Mouse (Mus musculus): ENCODE measurements around the gene Tmem232.

DNA sequence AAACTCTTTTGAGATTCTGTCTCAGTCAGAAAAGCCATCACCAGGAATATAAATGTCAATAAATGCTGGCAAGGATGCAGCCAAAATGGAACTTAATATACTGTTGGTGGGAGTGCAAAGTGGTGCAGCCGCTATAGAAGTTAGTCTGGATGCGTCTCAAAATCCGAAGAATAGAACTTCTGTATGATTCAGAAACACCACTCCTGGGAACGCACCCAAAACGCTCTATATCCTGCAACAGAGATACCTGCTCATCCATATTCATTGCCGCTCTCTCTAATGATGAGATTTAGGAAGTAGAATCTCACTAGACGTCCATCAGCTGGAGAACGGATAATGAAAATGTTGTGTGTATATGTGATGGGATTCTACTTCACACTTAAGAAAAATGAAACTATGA is 290.3 kb downstream of the Tmem232 start:
- no peak for TF ChIP-seq CTCF (IDR thresholded peaks at IDR 0.05; ENCODE audit: extremely low read depth, insufficient read length, insufficient replicate concordance, low read depth, low read length)
- TF ChIP-seq POLR2A (IDR thresholded peaks at IDR 0.05; ENCODE audit: low read depth, low read length): no peak

Data from small intestine, adult 2 months (tissue).